Mouse (Mus musculus): ENCODE data around the gene Gucy1b2. TPM values are rescaled to one million over a fixed set of nuclear protein-coding genes. Genes with fewer than 3 reads are reported as not detected.

Gene Gucy1b2
- polyA plus RNA-seq, 1 experiment from 2014 or later = 4.5 TPM

DNA sequence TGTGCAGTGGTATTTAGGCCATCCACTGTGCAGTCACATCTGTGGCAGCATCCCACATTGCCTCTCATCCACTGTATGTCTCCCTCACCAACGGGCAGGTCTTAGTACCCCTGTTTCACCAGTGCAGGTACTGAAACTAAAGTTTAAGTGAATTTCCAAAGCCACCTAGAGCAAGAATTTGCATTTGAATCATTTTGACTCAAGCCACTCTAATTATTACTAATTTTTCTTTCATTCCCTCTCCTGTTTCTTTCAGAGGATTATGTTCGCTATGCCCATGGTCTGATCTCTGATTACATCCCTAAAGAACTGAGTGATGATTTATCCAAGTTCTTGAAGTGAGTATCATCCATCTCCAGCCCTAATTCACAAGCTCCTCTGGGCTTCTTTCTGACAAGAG, 92.3 kb downstream of the Gucy1b2 start:
- H3K27ac ChIP-seq (ENCODE audit: low read depth, low read length) = no peak overlapping the region
- WGBS = 88% methylated on average over 2 of the region's 2 CpGs
- no peaks in the 10 kb centered on the region for H3K9me3 ChIP-seq (replicated peaks; ENCODE audit: control insufficient read depth, low read length)
- H3K27me3 ChIP-seq (replicated peaks; ENCODE audit: control insufficient read depth, insufficient read depth, low read length) = no peaks in the 10 kb centered on the region
- DNase-seq (ENCODE audit: low spot score) (no peak), ATAC-seq (no peak)
- no peak overlapping the region for H3K9ac ChIP-seq (ENCODE audit: low read length)
- H3K4me3 ChIP-seq (ENCODE audit: low read depth, low read length) = no peak overlapping the region
- no peaks in the 10 kb centered on the region for H3K4me1 ChIP-seq (ENCODE audit: control insufficient read depth, insufficient read depth, low read length)
- no peak overlapping the region for H3K4me2 ChIP-seq (ENCODE audit: low read length)
- peaks cover 41% of the 10 kb centered on the region for H3K36me3 ChIP-seq (ENCODE audit: control insufficient read depth, insufficient read depth, low read length)

DNA sequence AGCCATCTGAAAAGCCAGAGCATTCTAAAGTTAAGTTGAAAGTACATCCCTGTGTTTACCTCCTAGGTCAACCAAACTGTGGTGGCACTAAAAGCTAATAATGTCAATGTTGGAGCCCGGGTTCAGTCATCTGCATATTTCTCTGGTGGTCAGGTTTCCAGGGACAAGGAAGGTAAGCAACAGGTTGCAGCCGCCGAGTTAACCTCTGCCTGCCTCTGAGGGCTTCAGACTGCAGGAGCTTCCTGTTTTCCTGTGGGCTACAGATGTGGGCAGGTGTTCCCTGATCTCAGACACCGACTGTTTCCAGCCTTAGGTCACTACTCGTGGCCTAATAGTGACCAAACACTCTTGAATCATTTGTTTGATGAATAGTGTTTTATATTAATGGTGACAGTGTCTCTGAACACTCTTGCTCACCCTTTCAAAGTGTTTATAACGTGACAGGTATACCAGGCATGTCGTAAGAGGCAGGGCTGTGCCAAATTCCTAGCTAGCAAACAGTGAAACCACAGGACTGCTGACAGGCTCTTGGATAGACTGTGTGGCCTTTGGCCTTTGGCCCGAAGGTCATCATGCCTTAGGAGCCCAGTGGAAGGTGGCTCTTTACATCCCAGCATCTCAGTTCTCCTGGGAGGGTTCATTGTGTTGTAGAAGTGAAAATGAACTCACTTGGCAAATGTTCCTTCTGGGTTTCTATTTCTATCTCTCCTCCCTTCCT, 94.7 kb downstream of the Gucy1b2 start:
- DNase-seq (ENCODE audit: low spot score) (no peak), ATAC-seq (no peak)
- H3K4me2 ChIP-seq (ENCODE audit: low read length) = no peak overlapping the region
- no peak overlapping the region for H3K9ac ChIP-seq (ENCODE audit: low read length)
- H3K36me3 ChIP-seq (ENCODE audit: control insufficient read depth, insufficient read depth, low read length) = peaks cover 30% of the 10 kb centered on the region; the same call in 1 of the 2 replicates
- H3K27me3 ChIP-seq (replicated peaks; ENCODE audit: control insufficient read depth, insufficient read depth, low read length) = no peaks in the 10 kb centered on the region
- H3K9me3 ChIP-seq (replicated peaks; ENCODE audit: control insufficient read depth, low read length) = no peaks in the 10 kb centered on the region
- no peaks in the 10 kb centered on the region for H3K4me1 ChIP-seq (ENCODE audit: control insufficient read depth, insufficient read depth, low read length)
- H3K27ac ChIP-seq (ENCODE audit: low read depth, low read length) = no peak overlapping the region
- 87% methylated on average over 8 of the region's 8 CpGs for WGBS
- no peak overlapping the region for H3K4me3 ChIP-seq (ENCODE audit: low read depth, low read length)

- DNase-seq (ENCODE audit: low spot score) (no peak), ATAC-seq (no peak)
- H3K27me3 ChIP-seq (replicated peaks; ENCODE audit: control insufficient read depth, insufficient read depth, low read length) = no peaks in the 10 kb centered on the region
- H3K4me3 ChIP-seq (ENCODE audit: low read depth, low read length) = no peak overlapping the region
- H3K4me1 ChIP-seq (ENCODE audit: control insufficient read depth, insufficient read depth, low read length) = no peaks in the 10 kb centered on the region
- H3K9ac ChIP-seq (ENCODE audit: low read length) = no peak overlapping the region
- WGBS = 84% methylated on average over 7 of the region's 7 CpGs
- H3K4me2 ChIP-seq (ENCODE audit: low read length) = no peak overlapping the region
- peaks cover 18% of the 10 kb centered on the region; the same call in 1 of the 2 replicates for H3K36me3 ChIP-seq (ENCODE audit: control insufficient read depth, insufficient read depth, low read length)
- H3K27ac ChIP-seq (ENCODE audit: low read depth, low read length) = no peak overlapping the region
- H3K9me3 ChIP-seq (replicated peaks; ENCODE audit: control insufficient read depth, low read length) = no peaks in the 10 kb centered on the region
Observed at GRCm38 (mm10) chr14:62355201-62355600, 100.9 kb downstream of the Gucy1b2 start.

DNA sequence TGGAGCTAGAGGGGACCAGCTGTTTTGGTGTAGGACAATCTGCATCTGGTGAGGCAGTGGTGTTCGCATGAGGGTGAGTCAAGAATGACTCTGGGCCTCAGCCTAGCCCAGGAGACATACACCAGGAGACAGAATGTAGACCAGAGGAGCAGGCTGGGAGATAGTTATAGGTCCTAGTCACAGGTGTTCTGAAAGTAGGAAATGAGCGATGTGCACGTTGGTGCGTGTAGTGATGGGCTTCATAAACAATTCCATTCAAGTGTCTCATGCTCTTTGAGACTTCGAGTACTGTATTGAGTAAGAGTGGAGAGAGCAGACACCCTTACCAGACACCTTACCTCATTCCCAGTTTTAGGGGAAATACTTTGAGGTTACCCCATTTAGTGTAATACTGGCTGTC, 102.3 kb downstream of the Gucy1b2 start:
- no peak for DNase-seq (ENCODE audit: low spot score)
- Histone ChIP-seq H3K9ac (ENCODE audit: low read length) (no peak overlapping the region), H3K9me3 (replicated peaks; ENCODE audit: control insufficient read depth, low read length) (no peaks in the 10 kb centered on the region), H3K4me2 (ENCODE audit: low read length) (no peak overlapping the region), H3K4me3 (ENCODE audit: low read depth, low read length) (no peak overlapping the region), H3K4me1 (ENCODE audit: control insufficient read depth, insufficient read depth, low read length) (no peaks in the 10 kb centered on the region), H3K27me3 (replicated peaks; ENCODE audit: control insufficient read depth, insufficient read depth, low read length) (no peaks in the 10 kb centered on the region), H3K27ac (ENCODE audit: low read depth, low read length) (no peak overlapping the region), H3K36me3 (ENCODE audit: control insufficient read depth, insufficient read depth, low read length) (peaks cover 31% of the 10 kb centered on the region; the same call in 1 of the 2 replicates)
- no peak for ATAC-seq
- WGBS = 94% methylated on average over 5 of the region's 5 CpGs

- Histone ChIP-seq H3K36me3 (ENCODE audit: control insufficient read depth, insufficient read depth, low read length) (peaks cover 35% of the 10 kb centered on the region; the same call in 1 of the 2 replicates), H3K9me3 (replicated peaks; ENCODE audit: control insufficient read depth, low read length) (no peaks in the 10 kb centered on the region), H3K27me3 (replicated peaks; ENCODE audit: control insufficient read depth, insufficient read depth, low read length) (no peaks in the 10 kb centered on the region), H3K4me2 (ENCODE audit: low read length) (no peak overlapping the region), H3K4me1 (ENCODE audit: control insufficient read depth, insufficient read depth, low read length) (no peaks in the 10 kb centered on the region), H3K27ac (ENCODE audit: low read depth, low read length) (no peak overlapping the region), H3K4me3 (ENCODE audit: low read depth, low read length) (no peak overlapping the region), H3K9ac (ENCODE audit: low read length) (no peak overlapping the region)
- DNase-seq (ENCODE audit: low spot score) (no peak), ATAC-seq (no peak)
- 62% methylated on average over 9 of the region's 9 CpGs for WGBS
Observed at GRCm38 (mm10) chr14:62353372-62353771, 102.7 kb downstream of the Gucy1b2 start.

DNA sequence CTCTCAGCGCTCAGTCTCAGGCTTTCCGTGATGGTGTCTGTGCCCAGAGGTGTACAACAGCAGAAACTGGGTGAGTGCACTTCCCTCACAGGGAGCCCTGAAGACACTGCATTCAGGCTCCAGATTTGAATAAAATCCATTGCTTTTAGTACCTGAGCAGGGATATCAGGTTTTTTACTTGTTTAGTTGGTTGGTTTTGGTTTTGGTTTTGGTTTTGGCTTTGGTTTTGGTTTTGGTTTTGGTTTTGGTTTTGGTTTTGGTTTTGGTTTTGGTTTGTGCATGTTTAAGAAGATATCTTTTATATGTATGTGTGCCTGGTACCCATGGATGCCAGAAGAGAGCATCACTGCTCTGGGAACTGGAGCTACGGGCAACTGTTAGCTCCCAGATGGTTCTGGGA, 105.2 kb downstream of the Gucy1b2 start:
- Histone ChIP-seq H3K27ac (ENCODE audit: low read depth, low read length) (no peak overlapping the region), H3K4me1 (ENCODE audit: control insufficient read depth, insufficient read depth, low read length) (no peaks in the 10 kb centered on the region; the same call in 1 of the 2 replicates), H3K27me3 (replicated peaks; ENCODE audit: control insufficient read depth, insufficient read depth, low read length) (no peaks in the 10 kb centered on the region), H3K4me2 (ENCODE audit: low read length) (no peak overlapping the region), H3K36me3 (ENCODE audit: control insufficient read depth, insufficient read depth, low read length) (peaks cover 35% of the 10 kb centered on the region; the same call in 1 of the 2 replicates), H3K9ac (ENCODE audit: low read length) (no peak overlapping the region), H3K9me3 (replicated peaks; ENCODE audit: control insufficient read depth, low read length) (no peaks in the 10 kb centered on the region), H3K4me3 (ENCODE audit: low read depth, low read length) (no peak overlapping the region)
- ATAC-seq = no peak
- no peak for DNase-seq (ENCODE audit: low spot score)
- 88% methylated on average over 3 of the region's 3 CpGs for WGBS

DNA sequence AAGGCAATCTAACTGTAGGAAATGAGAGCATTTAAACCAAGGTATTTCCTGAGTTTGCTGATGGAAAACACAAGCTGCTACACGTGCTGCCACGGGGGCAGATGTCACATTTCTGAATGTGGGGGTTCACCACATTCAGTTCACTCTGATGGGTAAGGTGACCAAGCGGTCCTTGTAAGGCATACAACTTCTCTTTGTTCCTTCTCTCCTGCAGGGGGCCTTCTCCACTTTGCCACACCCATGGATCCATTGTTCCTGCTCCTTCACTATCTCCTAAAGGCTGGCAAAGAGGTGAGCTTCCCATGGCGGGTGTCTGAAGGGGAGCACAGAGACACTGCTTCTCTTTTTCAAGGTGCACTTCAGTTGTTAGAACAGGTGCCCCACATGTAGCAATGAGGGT, 105.9 kb downstream of the Gucy1b2 start:
- no peaks in the 10 kb centered on the region; the same call in 1 of the 2 replicates for H3K4me1 ChIP-seq (ENCODE audit: control insufficient read depth, insufficient read depth, low read length)
- H3K9ac ChIP-seq (ENCODE audit: low read length) = no peak overlapping the region
- H3K36me3 ChIP-seq (ENCODE audit: control insufficient read depth, insufficient read depth, low read length) = peaks cover 35% of the 10 kb centered on the region; the same call in 1 of the 2 replicates
- DNase-seq (ENCODE audit: low spot score) (no peak), ATAC-seq (no peak)
- 86% methylated on average over 4 of the region's 4 CpGs for WGBS
- H3K4me2 ChIP-seq (ENCODE audit: low read length) = no peak overlapping the region
- no peak overlapping the region for H3K4me3 ChIP-seq (ENCODE audit: low read depth, low read length)
- no peaks in the 10 kb centered on the region for H3K27me3 ChIP-seq (replicated peaks; ENCODE audit: control insufficient read depth, insufficient read depth, low read length)
- H3K9me3 ChIP-seq (replicated peaks; ENCODE audit: control insufficient read depth, low read length) = no peaks in the 10 kb centered on the region
- no peak overlapping the region for H3K27ac ChIP-seq (ENCODE audit: low read depth, low read length)

- H3K9ac ChIP-seq (ENCODE audit: low read length) = no peak overlapping the region
- ATAC-seq (no peak), DNase-seq (ENCODE audit: low spot score) (no peak)
- no peaks in the 10 kb centered on the region; the same call in 1 of the 2 replicates for H3K4me1 ChIP-seq (ENCODE audit: control insufficient read depth, insufficient read depth, low read length)
- peaks cover 35% of the 10 kb centered on the region; the same call in 1 of the 2 replicates for H3K36me3 ChIP-seq (ENCODE audit: control insufficient read depth, insufficient read depth, low read length)
- no peak overlapping the region for H3K4me3 ChIP-seq (ENCODE audit: low read depth, low read length)
- 83% methylated on average over 5 of the region's 5 CpGs for WGBS
- H3K27me3 ChIP-seq (replicated peaks; ENCODE audit: control insufficient read depth, insufficient read depth, low read length) = no peaks in the 10 kb centered on the region
- no peak overlapping the region for H3K27ac ChIP-seq (ENCODE audit: low read depth, low read length)
- no peaks in the 10 kb centered on the region for H3K9me3 ChIP-seq (replicated peaks; ENCODE audit: control insufficient read depth, low read length)
- H3K4me2 ChIP-seq (ENCODE audit: low read length) = no peak overlapping the region
Observed at GRCm38 (mm10) chr14:62349786-62350185, 106.3 kb downstream of the Gucy1b2 start.

- H3K9me3 ChIP-seq (replicated peaks; ENCODE audit: control insufficient read depth, low read length) = no peaks in the 10 kb centered on the region
- 81% methylated on average over 7 of the region's 7 CpGs for WGBS
Observed at GRCm38 (mm10) chr14:62347103-62347502, 109.0 kb downstream of the Gucy1b2 start.

More at GRCm38 (mm10) chr14:62347103-62347502, 109.0 kb downstream of the Gucy1b2 start:
- DNase-seq (ENCODE audit: low spot score) (no peak), ATAC-seq (no peak)
- Histone ChIP-seq H3K27me3 (replicated peaks; ENCODE audit: control insufficient read depth, insufficient read depth, low read length) (no peaks in the 10 kb centered on the region), H3K27ac (ENCODE audit: low read depth, low read length) (no peak overlapping the region), H3K36me3 (ENCODE audit: control insufficient read depth, insufficient read depth, low read length) (peaks cover 24% of the 10 kb centered on the region; the same call in 1 of the 2 replicates), H3K4me2 (ENCODE audit: low read length) (no peak overlapping the region), H3K9ac (ENCODE audit: low read length) (no peak overlapping the region), H3K4me1 (ENCODE audit: control insufficient read depth, insufficient read depth, low read length) (peaks cover 9% of the 10 kb centered on the region), H3K4me3 (ENCODE audit: low read depth, low read length) (no peak overlapping the region)
